8 mouse cellular contexts compared by ENCODE assay signal in the genomic region with DNA sequence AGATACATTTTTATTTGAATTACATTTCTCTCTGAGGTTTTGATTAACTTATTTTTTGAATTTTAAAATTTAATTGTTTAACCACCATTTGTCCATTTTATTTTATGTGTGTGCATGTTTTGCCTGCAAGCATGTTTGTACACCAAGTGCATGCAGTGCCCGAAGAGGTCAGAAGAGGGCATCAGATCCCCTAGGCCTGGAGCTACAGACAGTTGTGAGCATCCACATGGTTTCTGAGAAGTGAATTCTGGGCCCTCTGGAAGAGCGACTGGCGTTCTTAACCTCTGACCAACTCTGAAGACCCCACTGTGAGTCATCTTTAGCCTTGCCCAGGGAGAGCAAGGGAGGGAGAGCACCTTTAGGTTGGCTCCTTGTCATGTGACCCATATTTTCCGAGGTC. TPM values are rescaled to one million over a fixed set of nuclear protein-coding genes. Genes with fewer than 3 reads are reported as not detected.
DNase-seq lines count a peak whose midpoint lies in the region; ATAC-seq and TF ChIP-seq lines count a peak whose summit lies in the region.
"Had no signal": no experiment of that assay in that cellular context is flagged by ENCODE, and none has a peak within 500 bp of the region (broad histone marks: within the 10 kb centered on the region; RNA-seq: fewer than 3 reads in every experiment).

No protein-coding gene starts in this region.

- 57% methylated on average over 4 of the region's 4 CpGs for WGBS in liver, embryonic 13.5 days (ENCODE audit: insufficient replicate concordance)
- 88% methylated on average over 4 of the region's 4 CpGs for WGBS in stomach, postnatal 0 days

- H3K9me3 ChIP-seq in liver, embryonic 13.5 days (replicated peaks) = no peaks in the 10 kb centered on the region
- no peaks in the 10 kb centered on the region for H3K9me3 ChIP-seq in stomach, postnatal 0 days (ENCODE audit: control insufficient read depth, low read length)
- H3K9me3 ChIP-seq: megakaryocyte, embryonic 14.5 days had no signal

- H3K4me2 ChIP-seq in liver, embryonic 13.5 days = no peak overlapping the region
- no peak overlapping the region for H3K4me2 ChIP-seq in stomach, postnatal 0 days (replicated peaks; ENCODE audit: low read depth)

- H3K36me3 ChIP-seq in liver, embryonic 13.5 days = peaks cover 19% of the 10 kb centered on the region
- peaks cover 8% of the 10 kb centered on the region; the same call in 1 of the 2 replicates for H3K36me3 ChIP-seq in stomach, postnatal 0 days (ENCODE audit: control insufficient read depth, insufficient read depth, low read length)

- peak; percentile 40; the same call in 1 of the 2 replicates for ATAC-seq in liver, embryonic 13.5 days (ENCODE audit: low read depth)
- ATAC-seq in stomach, postnatal 0 days (ENCODE audit: low FRiP score, low TSS enrichment) = no peak

- no peak overlapping the region for H3K27ac ChIP-seq in bone marrow macrophage, adult 2 months (ENCODE audit: insufficient read depth, low read depth, low read length)
- no peak overlapping the region for H3K27ac ChIP-seq in liver, embryonic 13.5 days
- H3K27ac ChIP-seq in stomach, postnatal 0 days (replicated peaks) = no peak overlapping the region

- no peak overlapping the region for H3K9ac ChIP-seq in liver, embryonic 13.5 days
- H3K9ac ChIP-seq in stomach, postnatal 0 days (ENCODE audit: low read length) = no peak overlapping the region

- no peak overlapping the region for H3K4me3 ChIP-seq in bone marrow macrophage, adult 2 months (ENCODE audit: insufficient read depth, low read length)
- H3K4me3 ChIP-seq in liver, embryonic 13.5 days (replicated peaks) = no peak overlapping the region
- H3K4me3 ChIP-seq in stomach, postnatal 0 days (ENCODE audit: low read depth, low read length) = no peak overlapping the region
- H3K4me3 ChIP-seq: megakaryocyte, embryonic 14.5 days had no signal

- TF ChIP-seq POLR2A in bone marrow macrophage, adult 2 months (IDR thresholded peaks at IDR 0.05; ENCODE audit: borderline replicate concordance, low read depth, low read length) = no peak

- peak; percentile 18 for DNase-seq in kidney, adult 18-20 months
- DNase-seq in kidney, postnatal 14 days = no peak
- DNase-seq in ES-CJ7 (ENCODE audit: low read depth, low spot score) = peak; percentile 66
- DNase-seq in liver, embryonic 13.5 days = peak; percentile 55
- DNase-seq in stomach, postnatal 0 days (ENCODE audit: low spot score) = peak; percentile 32
- no peak for DNase-seq in urinary bladder, postnatal 14 days (ENCODE audit: low spot score)

- no peaks in the 10 kb centered on the region for H3K27me3 ChIP-seq in liver, embryonic 13.5 days
- no peaks in the 10 kb centered on the region for H3K27me3 ChIP-seq in stomach, postnatal 0 days (ENCODE audit: control insufficient read depth, insufficient read depth, low read length)
- H3K27me3 ChIP-seq: megakaryocyte, embryonic 14.5 days had no signal

- H3K4me1 ChIP-seq in bone marrow macrophage, adult 2 months (ENCODE audit: control insufficient read depth, insufficient read depth, low read length) = no peaks in the 10 kb centered on the region
- peaks cover 27% of the 10 kb centered on the region for H3K4me1 ChIP-seq in liver, embryonic 13.5 days (replicated peaks)
- H3K4me1 ChIP-seq in stomach, postnatal 0 days (replicated peaks; ENCODE audit: control insufficient read depth, insufficient read depth) = no peaks in the 10 kb centered on the region

- no peak for TF ChIP-seq EP300 in stomach, postnatal 0 days (optimal IDR thresholded peaks at IDR 0.05)

- peak; percentile 49 for TF ChIP-seq CTCF in bone marrow macrophage, adult 2 months (IDR thresholded peaks at IDR 0.05; ENCODE audit: low read depth, low read length)
- peak; percentile 64 for TF ChIP-seq CTCF in stomach, postnatal 0 days (IDR thresholded peaks at IDR 0.05; ENCODE audit: low read depth)

RNA-seq across cellular contexts. Expression of a gene that starts 9.9 kb away (rescaled TPM):
- 40.6 and 41.5 TPM in 2 replicates for polyA plus RNA-seq in bone marrow macrophage, adult 2 months (2012; ENCODE audit: insufficient read depth, insufficient read length, missing spikeins)
- 30.7 and 31.0 TPM in 2 replicates for polyA plus RNA-seq in liver, embryonic 13.5 days (2015; fragmentation: Nextera tagmentation; extraction: Ambion mirVana)
- 88.5 and 100 TPM in 2 replicates for polyA plus RNA-seq in stomach, postnatal 0 days (2015; fragmentation: Nextera tagmentation; extraction: Ambion mirVana)

RNA-seq across cellular contexts. Expression of a gene that starts 10.1 kb away (rescaled TPM):
- 1.3 TPM in 1 of 2 replicates, not detected in the other for polyA plus RNA-seq in bone marrow macrophage, adult 2 months (2012; ENCODE audit: insufficient read depth, insufficient read length, missing spikeins)
- 0.41 and 0.59 TPM in 2 replicates for polyA plus RNA-seq in liver, embryonic 13.5 days (2015; fragmentation: Nextera tagmentation; extraction: Ambion mirVana)
- polyA plus RNA-seq in stomach, postnatal 0 days (2015; fragmentation: Nextera tagmentation; extraction: Ambion mirVana) = 3.1 and 4.7 TPM in 2 replicates

RNA-seq across cellular contexts. Expression of a gene that starts 49.9 kb away (rescaled TPM):
- polyA plus RNA-seq in bone marrow macrophage, adult 2 months (2012; ENCODE audit: insufficient read depth, insufficient read length, missing spikeins) = 349 and 368 TPM in 2 replicates
- 12.3 and 12.6 TPM in 2 replicates for polyA plus RNA-seq in liver, embryonic 13.5 days (2015; fragmentation: Nextera tagmentation; extraction: Ambion mirVana)
- 3.0 and 3.7 TPM in 2 replicates for polyA plus RNA-seq in stomach, postnatal 0 days (2015; fragmentation: Nextera tagmentation; extraction: Ambion mirVana)

RNA-seq across cellular contexts. Expression of a gene that starts 56.7 kb away (rescaled TPM):
- polyA plus RNA-seq in bone marrow macrophage, adult 2 months (2012; ENCODE audit: insufficient read depth, insufficient read length, missing spikeins) = 6.9 and 7.6 TPM in 2 replicates
- polyA plus RNA-seq in liver, embryonic 13.5 days (2015; fragmentation: Nextera tagmentation; extraction: Ambion mirVana) = 10.2 and 10.9 TPM in 2 replicates
- polyA plus RNA-seq in stomach, postnatal 0 days (2015; fragmentation: Nextera tagmentation; extraction: Ambion mirVana) = 10.0 and 11.5 TPM in 2 replicates

Comparison
In these comparisons a context has a peak if more than half of its experiments do, and no peak if none do; other contexts are left out.
1. DNase-seq: peak in kidney, adult 18-20 months (single experiment), ES-CJ7 (single experiment), liver, embryonic 13.5 days (single experiment) and stomach, postnatal 0 days (single experiment); none in kidney, postnatal 14 days (single experiment) and urinary bladder, postnatal 14 days (single experiment).
2. RNA of a gene that starts 49.9 kb away (polyA plus RNA-seq): 349 to 368 TPM in bone marrow macrophage, adult 2 months; 12.3 to 12.6 TPM in liver, embryonic 13.5 days and 3.0 to 3.7 TPM in stomach, postnatal 0 days; every median in the first group is over 10 times any median in the second.